Mouse (Mus musculus) lung, postnatal 0 days (tissue): ENCODE results near the gene Ddx41.

Experiments used
- CTCF ChIP-seq: IDR thresholded peaks from 2 replicates; pipeline ENCODE4 v1.5.1; 2016; ENCODE audit warnings: antibody characterized with exemption, mild to moderate bottlenecking
- EP300 ChIP-seq: IDR thresholded peaks from 2 replicates; pipeline ENCODE4 v1.6.1; 2016; ENCODE audit warnings: antibody characterized with exemption, mild to moderate bottlenecking, control low read depth

GRCm38 (mm10) chr13:55519606-55520005 lies 16.9 kb downstream of the Ddx41 start:
- TF ChIP-seq EP300 (no peak), CTCF (no peak)
